Mouse (Mus musculus): ENCODE data around the gene Rnase9. TPM values are rescaled to one million over a fixed set of nuclear protein-coding genes. Genes with fewer than 3 reads are reported as not detected.

Rnase9 gene
- polyA plus RNA-seq, 1 experiment from 2014 or later, result not detected

DNA sequence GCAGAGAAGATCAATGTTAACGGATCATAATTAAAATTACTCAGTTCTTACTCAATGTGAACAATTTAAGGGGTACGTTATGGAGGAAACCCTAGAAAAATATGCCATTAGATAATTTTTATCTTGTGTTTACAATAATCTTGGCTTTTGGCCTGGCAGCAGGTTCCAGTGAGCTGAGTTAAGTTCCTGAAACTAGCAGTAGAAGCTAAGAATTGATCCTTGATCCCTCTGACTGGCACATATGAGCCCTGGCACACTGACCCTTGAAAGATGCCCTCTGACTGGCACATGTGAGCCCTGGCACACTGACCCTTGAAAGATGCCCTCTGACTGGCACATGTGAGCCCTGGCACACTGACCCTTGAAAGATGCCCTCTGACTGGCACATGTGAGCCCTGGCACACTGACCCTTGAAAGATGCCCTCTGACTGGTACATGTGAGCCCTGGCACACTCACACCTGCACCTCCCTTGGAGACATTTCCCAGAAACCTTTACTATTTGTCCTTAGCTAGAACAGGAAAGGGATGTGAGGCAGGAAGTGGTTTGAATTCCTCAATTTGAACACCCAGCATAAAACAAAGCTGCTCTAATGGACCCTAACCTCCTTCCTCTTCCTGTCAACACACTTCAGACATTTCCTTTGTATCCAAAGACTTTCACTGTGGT is 43.5 kb downstream of the Rnase9 start:
- Histone ChIP-seq H3K27me3 (ENCODE audit: control insufficient read depth, insufficient read depth, low read length) (no peaks in the 10 kb centered on the region), H3K4me2 (ENCODE audit: low read length) (no peak overlapping the region), H3K9me3 (ENCODE audit: control insufficient read depth, low read length) (no peaks in the 10 kb centered on the region), H3K36me3 (ENCODE audit: control insufficient read depth, insufficient read depth, low read length) (no peaks in the 10 kb centered on the region), H3K4me1 (ENCODE audit: control insufficient read depth in 2 of 2, insufficient read depth in 2 of 2, low read length in 2 of 2) (peaks cover 2 to 5% of the 10 kb centered on the region in 2 experiments; a peak in 3 of 4 replicates), H3K9ac (ENCODE audit: low read length) (no peak overlapping the region), H3K4me3 (ENCODE audit: control insufficient read depth in 1 of 2, insufficient read depth in 1 of 2, low read depth in 1 of 2, low read length in 2 of 2) (no peak overlapping the region), H3K27ac (replicated peaks in 1 of 2; ENCODE audit: control insufficient read depth in 1 of 2, insufficient read depth in 1 of 2, low read depth in 2 of 2, low read length in 2 of 2) (peak overlapping the region; percentile 28 to 68; a peak in 2 of 4 replicates)
- ATAC-seq (ENCODE audit: insufficient number of reproducible peaks, insufficient read depth, low FRiP score, low read depth), result no peak; the same call in 1 of the 2 replicates
- WGBS, result 58% methylated on average over 2 of the region's 2 CpGs

DNA sequence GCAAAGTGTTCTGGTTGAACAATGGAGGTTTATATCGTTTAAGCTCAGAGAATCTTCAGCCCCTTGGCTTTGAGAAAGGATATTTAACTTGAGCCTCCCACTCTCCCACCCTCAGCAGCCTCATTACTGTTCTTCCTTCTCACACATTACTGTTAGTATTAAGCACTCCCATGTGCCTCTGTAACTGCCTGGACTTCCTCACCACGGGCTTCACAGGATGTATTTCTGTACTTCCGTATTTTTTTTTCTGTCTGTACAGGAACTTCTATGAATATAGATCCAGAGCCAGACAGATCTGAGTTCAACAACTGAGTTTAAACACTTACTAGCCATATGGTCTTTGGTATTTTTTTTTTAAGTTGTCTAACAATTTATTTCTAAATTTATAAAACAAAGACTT is 44.6 kb downstream of the Rnase9 start:
- H3K4me1 ChIP-seq (ENCODE audit: control insufficient read depth in 2 of 2, insufficient read depth in 2 of 2, low read length in 2 of 2), result peaks cover 2 to 5% of the 10 kb centered on the region in 2 experiments; a peak in 3 of 4 replicates
- no peak overlapping the region for H3K4me3 ChIP-seq (ENCODE audit: control insufficient read depth in 1 of 2, insufficient read depth in 1 of 2, low read depth in 1 of 2, low read length in 2 of 2)
- H3K27ac ChIP-seq (replicated peaks in 1 of 2; ENCODE audit: control insufficient read depth in 1 of 2, insufficient read depth in 1 of 2, low read depth in 2 of 2, low read length in 2 of 2), result peak overlapping the region in 1 of 2 experiments; percentile 3; a peak in 1 of 4 replicates
- no peak for ATAC-seq (ENCODE audit: insufficient number of reproducible peaks, insufficient read depth, low FRiP score, low read depth)
- no peaks in the 10 kb centered on the region for H3K27me3 ChIP-seq (ENCODE audit: control insufficient read depth, insufficient read depth, low read length)
- no peaks in the 10 kb centered on the region for H3K9me3 ChIP-seq (ENCODE audit: control insufficient read depth, low read length)
- H3K36me3 ChIP-seq (ENCODE audit: control insufficient read depth, insufficient read depth, low read length), result no peaks in the 10 kb centered on the region
- WGBS, result 55% methylated on average over 3 of the region's 3 CpGs
- H3K9ac ChIP-seq (ENCODE audit: low read length), result no peak overlapping the region
- no peak overlapping the region for H3K4me2 ChIP-seq (ENCODE audit: low read length)

DNA sequence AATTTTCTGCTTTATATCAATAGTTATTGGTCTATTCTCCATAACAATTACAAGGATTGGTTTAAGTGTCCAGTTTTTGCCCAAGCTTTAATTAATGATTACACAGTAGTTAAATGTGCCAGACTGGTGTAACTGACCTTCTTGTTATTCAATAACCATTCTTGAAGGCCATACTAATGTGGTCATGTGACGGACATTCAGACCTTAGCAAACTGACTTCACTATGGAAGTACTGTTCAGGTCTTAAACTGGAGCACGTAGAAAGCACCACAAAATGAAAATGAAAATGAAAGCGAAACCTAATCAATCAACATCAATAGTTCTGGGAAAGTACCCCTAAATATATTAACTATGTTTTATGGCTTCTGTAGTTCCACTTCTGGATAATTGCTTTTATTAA is 50.6 kb downstream of the Rnase9 start:
- no peak overlapping the region for H3K4me3 ChIP-seq (ENCODE audit: control insufficient read depth in 1 of 2, insufficient read depth in 1 of 2, low read depth in 1 of 2, low read length in 2 of 2)
- H3K36me3 ChIP-seq (ENCODE audit: control insufficient read depth, insufficient read depth, low read length), result no peaks in the 10 kb centered on the region
- H3K4me1 ChIP-seq (ENCODE audit: control insufficient read depth in 2 of 2, insufficient read depth in 2 of 2, low read length in 2 of 2), result peaks cover 0 to 5% of the 10 kb centered on the region in 2 experiments; a peak in 2 of 4 replicates
- no peaks in the 10 kb centered on the region for H3K27me3 ChIP-seq (ENCODE audit: control insufficient read depth, insufficient read depth, low read length)
- H3K9ac ChIP-seq (ENCODE audit: low read length), result no peak overlapping the region
- no peaks in the 10 kb centered on the region for H3K9me3 ChIP-seq (ENCODE audit: control insufficient read depth, low read length)
- H3K27ac ChIP-seq (replicated peaks in 1 of 2; ENCODE audit: control insufficient read depth in 1 of 2, insufficient read depth in 1 of 2, low read depth in 2 of 2, low read length in 2 of 2), result no peak overlapping the region
- no peak overlapping the region for H3K4me2 ChIP-seq (ENCODE audit: low read length)
- WGBS, result 82% methylated on average over 3 of the region's 3 CpGs
- ATAC-seq (ENCODE audit: insufficient number of reproducible peaks, insufficient read depth, low FRiP score, low read depth), result no peak

Other genes with a start within 250 kb of the Rnase9 start
- not detected in 2 replicates for gene Ccnb1ip1, start 234.1 kb downstream of the Rnase9 start, polyA plus RNA-seq (2014; fragmentation: Nextera tagmentation; extraction: Ambion mirVana)
- 42.4 and 46.0 TPM in 2 replicates for gene Parp2, start 234.0 kb downstream of the Rnase9 start, polyA plus RNA-seq (2014; fragmentation: Nextera tagmentation; extraction: Ambion mirVana)
- 6.6 and 8.3 TPM in 2 replicates for gene Tep1, start 171.3 kb downstream of the Rnase9 start, polyA plus RNA-seq (2014; fragmentation: Nextera tagmentation; extraction: Ambion mirVana)
- 0.11 and 0.26 TPM in 2 replicates for gene Klhl33, start 144.4 kb downstream of the Rnase9 start, polyA plus RNA-seq (2014; fragmentation: Nextera tagmentation; extraction: Ambion mirVana)
- gene Osgep, start 117.0 kb downstream of the Rnase9 start, polyA plus RNA-seq (2014; fragmentation: Nextera tagmentation; extraction: Ambion mirVana), result 118 and 134 TPM in 2 replicates
- gene Apex1, start 116.9 kb downstream of the Rnase9 start, polyA plus RNA-seq (2014; fragmentation: Nextera tagmentation; extraction: Ambion mirVana), result 127 and 132 TPM in 2 replicates
- 24.0 and 35.1 TPM in 2 replicates for gene Pip4p1, start 111.0 kb downstream of the Rnase9 start, polyA plus RNA-seq (2014; fragmentation: Nextera tagmentation; extraction: Ambion mirVana)
- gene Pnp, start 110.8 kb downstream of the Rnase9 start, polyA plus RNA-seq (2014; fragmentation: Nextera tagmentation; extraction: Ambion mirVana), result 30.5 and 32.2 TPM in 2 replicates
- not detected in 2 replicates for gene Gm49342, start 97.4 kb downstream of the Rnase9 start, polyA plus RNA-seq (2014; fragmentation: Nextera tagmentation; extraction: Ambion mirVana)
- gene Pnp2, start 85.9 kb downstream of the Rnase9 start, polyA plus RNA-seq (2014; fragmentation: Nextera tagmentation; extraction: Ambion mirVana), result 0.36 and 0.59 TPM in 2 replicates
- 0.32 and 0.57 TPM in 2 replicates for gene Rnase10, start 34.1 kb downstream of the Rnase9 start, polyA plus RNA-seq (2014; fragmentation: Nextera tagmentation; extraction: Ambion mirVana)
- not detected in 2 replicates for gene Rnase11, start 8.3 kb upstream of the Rnase9 start, polyA plus RNA-seq (2014; fragmentation: Nextera tagmentation; extraction: Ambion mirVana)
- gene Rnase12, start 15.8 kb upstream of the Rnase9 start, polyA plus RNA-seq (2014; fragmentation: Nextera tagmentation; extraction: Ambion mirVana), result 0.82 TPM in 1 of 2 replicates, not detected in the other
- not detected in 2 replicates for gene Olfr750, start 32.6 kb upstream of the Rnase9 start, polyA plus RNA-seq (2014; fragmentation: Nextera tagmentation; extraction: Ambion mirVana)
- gene Rnase4, start 49.2 kb upstream of the Rnase9 start, polyA plus RNA-seq (2014; fragmentation: Nextera tagmentation; extraction: Ambion mirVana), result 25.0 and 29.7 TPM in 2 replicates
- gene Ang, start 49.3 kb upstream of the Rnase9 start, polyA plus RNA-seq (2014; fragmentation: Nextera tagmentation; extraction: Ambion mirVana), result 3.8 and 4.8 TPM in 2 replicates
- not detected in 2 replicates for gene Eddm3b, start 72.6 kb upstream of the Rnase9 start, polyA plus RNA-seq (2014; fragmentation: Nextera tagmentation; extraction: Ambion mirVana)
- gene Rnase6, start 82.0 kb upstream of the Rnase9 start, polyA plus RNA-seq (2014; fragmentation: Nextera tagmentation; extraction: Ambion mirVana), result 0.24 and 1.0 TPM in 2 replicates
- gene Rnase1, start 104.9 kb upstream of the Rnase9 start, polyA plus RNA-seq (2014; fragmentation: Nextera tagmentation; extraction: Ambion mirVana), result 0.47 and 1.1 TPM in 2 replicates
- not detected in 2 replicates for gene Rnase2b, start 120.4 kb upstream of the Rnase9 start, polyA plus RNA-seq (2014; fragmentation: Nextera tagmentation; extraction: Ambion mirVana)
- not detected in 2 replicates for gene Ang2, start 157.3 kb upstream of the Rnase9 start, polyA plus RNA-seq (2014; fragmentation: Nextera tagmentation; extraction: Ambion mirVana)
- gene Ear14, start 161.5 kb upstream of the Rnase9 start, polyA plus RNA-seq (2014; fragmentation: Nextera tagmentation; extraction: Ambion mirVana), result not detected in 2 replicates
- gene Rnase2a, start 214.2 kb upstream of the Rnase9 start, polyA plus RNA-seq (2014; fragmentation: Nextera tagmentation; extraction: Ambion mirVana), result not detected in 2 replicates